Mouse (Mus musculus): ENCODE measurements around the gene Bhlhe41.

Gene Bhlhe41

DNA sequence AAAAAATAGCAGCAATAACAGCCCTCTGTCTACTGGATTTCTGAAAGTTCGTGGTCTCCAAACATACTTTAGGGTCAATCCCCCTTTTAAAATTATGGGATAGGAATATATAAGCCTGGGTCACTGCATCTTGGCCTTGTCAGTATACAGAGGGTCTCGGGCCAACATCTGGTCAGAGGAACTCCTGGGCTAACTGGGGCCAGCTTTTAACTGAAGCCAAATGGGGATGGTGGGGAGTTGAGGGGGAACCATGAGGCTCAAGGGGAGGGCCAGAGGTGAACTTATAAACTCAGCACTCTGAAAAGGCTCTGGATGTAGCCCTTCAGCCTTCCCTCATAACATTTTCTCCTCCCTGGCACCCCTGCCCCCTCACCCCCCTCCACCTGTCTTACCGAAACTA lies 1.8 kb upstream of the Bhlhe41 start:
- no peak for DNase-seq

- DNase-seq: peak; percentile 91 to 93
These were observed 811 bp upstream of the Bhlhe41 start for GRCm38 (mm10) chr6:145865886-145866851.

DNA sequence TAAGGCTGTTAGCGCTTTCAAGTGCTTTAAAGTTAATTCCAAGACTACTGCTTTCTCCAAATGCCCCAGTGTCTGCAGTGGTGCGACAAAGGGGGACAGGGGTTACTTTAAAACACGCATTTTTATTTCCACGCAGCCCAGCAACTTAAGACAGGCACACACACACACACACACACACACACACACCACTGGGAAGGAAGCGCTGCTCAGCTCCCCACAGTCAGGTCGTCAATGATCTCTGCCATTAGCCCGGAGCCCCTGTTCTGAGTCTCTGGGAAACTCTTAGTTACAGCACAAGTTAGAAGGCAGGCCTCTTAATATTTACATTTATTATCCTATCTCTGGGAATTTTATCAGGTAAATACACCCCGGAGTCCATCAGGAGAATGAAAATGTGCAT lies 1.2 kb downstream of the Bhlhe41 start:
- DNase-seq: peak in 1 of 2 experiments; percentile 55

DNA sequence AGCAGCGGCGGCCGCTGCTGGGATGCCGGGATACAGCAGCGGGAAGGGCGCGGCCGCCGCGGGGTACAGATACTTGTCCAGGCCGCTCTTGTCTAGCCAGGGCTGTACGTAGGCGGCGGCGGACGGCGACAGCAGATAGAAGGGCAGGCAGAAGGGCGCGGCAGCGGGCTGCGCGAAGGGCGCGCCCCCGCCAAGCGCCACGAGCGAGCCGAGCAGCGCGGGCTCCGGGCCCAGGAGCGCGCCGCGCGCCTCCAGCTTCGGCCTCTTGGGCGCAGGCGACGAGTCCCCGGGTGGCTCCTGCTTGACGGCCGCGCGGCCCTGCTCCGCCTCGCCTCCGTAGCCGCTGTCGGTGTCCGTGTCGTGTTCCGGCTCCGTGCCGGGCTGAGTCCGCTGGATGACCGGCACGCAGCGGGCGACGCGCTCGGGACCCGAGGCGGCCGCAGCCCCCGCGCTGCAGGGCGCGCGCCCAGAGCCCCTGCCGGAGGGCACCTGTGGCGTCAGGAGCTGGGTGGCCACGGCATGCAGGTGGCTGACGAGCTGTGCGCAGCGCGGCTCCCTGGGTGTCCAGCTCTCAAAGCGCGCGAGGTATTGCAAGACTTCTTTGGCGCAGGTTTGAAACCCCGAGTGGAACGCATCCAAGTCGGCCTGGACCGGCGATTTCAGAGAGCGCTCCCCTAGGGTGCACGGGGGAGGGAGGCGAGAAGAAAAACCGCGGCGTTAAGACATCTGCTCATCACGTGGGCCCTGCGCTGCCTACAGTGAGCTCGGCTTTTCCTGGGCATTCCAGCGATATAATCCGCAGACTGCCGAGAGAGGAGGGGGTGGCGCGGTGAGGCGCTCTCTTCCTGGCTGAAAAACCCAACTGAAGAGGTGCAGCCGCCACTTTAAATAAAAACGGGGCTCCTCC lies 2.0 kb downstream of the Bhlhe41 start:
- peak; percentile 86 to 88 for DNase-seq

- no peak for DNase-seq
These were observed 2.7 kb downstream of the Bhlhe41 start for GRCm38 (mm10) chr6:145862739-145863064.

GRCm38 (mm10) chr6:145862321-145862720 lies 3.0 kb downstream of the Bhlhe41 start:
- no peak for DNase-seq

DNA sequence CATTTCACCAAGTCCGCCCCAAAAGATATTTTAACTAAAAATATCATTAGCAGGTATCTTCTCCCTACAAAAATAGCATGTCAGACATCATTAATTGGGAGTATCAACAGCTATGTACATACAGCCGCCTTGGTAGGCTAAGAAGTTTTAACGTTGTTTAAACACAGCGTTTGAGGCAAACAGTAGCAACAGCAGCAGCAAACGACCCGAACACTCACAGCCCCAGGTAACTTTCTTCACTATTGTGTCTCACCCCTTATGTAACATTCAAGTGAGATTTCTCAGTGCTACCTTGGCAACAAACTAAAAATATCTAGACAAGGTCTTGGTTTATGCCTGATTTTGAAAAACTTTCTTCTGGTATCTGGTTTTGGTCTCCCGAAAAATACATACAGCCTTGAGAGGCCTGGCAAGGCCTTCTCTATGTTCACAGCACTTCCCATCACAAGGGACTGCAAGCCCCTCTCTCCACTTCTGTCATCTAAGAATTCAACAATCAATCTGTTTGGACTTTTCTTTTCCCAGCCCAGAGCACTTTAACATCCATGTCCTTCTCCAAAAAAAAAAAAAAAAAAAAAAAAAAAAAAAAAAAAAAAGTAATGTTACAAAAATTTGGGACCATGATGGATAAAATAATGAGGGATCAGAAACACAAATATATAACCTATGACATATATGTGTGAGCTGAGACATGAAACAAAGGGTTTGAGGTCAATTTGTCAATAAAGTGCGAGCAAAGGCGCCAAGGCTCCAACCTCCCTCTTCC lies 3.7 kb downstream of the Bhlhe41 start:
- no peak for DNase-seq

DNA sequence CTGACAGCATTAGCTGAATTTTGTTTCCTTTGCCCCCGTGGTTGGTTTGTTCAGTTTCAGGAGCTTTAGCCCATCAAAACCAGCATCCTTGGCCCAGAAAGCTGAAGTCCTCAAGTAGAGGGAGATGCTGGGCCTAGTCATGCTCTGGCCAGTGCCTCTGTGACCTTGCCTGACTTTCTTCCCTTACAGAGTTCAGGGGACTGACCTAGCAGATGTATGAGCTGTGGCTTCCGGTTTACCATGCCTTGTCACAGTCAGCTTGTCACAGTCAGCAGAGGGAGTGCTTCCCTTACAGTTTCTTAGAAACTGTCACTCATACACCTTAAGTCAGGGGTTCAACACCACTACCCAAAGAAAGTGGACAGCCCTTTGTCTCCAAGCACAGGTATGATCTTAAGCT lies 5.0 kb downstream of the Bhlhe41 start:
- no peak for DNase-seq

- no peak for DNase-seq
These were observed 6.9 kb downstream of the Bhlhe41 start for GRCm38 (mm10) chr6:145858414-145858813.

DNA sequence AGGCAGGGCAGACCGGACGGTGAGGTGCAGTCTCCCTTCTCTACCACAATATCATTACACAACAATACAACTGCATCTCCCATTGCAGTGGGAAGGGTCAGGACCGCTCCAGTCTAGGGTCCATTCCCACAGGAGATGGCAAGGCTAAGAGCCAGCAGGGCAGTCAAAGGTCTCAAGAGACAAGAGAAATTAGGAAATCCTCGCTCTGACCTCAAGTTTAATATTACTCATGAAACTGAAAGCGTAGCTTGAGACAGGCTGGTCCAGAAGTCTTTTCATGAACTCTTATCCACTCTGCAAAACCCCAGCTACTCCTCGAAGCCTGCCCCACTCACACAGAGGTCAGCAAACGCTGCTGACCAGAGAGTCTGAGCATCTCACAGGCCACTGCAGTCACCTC lies 7.9 kb downstream of the Bhlhe41 start:
- no peak for DNase-seq

DNA sequence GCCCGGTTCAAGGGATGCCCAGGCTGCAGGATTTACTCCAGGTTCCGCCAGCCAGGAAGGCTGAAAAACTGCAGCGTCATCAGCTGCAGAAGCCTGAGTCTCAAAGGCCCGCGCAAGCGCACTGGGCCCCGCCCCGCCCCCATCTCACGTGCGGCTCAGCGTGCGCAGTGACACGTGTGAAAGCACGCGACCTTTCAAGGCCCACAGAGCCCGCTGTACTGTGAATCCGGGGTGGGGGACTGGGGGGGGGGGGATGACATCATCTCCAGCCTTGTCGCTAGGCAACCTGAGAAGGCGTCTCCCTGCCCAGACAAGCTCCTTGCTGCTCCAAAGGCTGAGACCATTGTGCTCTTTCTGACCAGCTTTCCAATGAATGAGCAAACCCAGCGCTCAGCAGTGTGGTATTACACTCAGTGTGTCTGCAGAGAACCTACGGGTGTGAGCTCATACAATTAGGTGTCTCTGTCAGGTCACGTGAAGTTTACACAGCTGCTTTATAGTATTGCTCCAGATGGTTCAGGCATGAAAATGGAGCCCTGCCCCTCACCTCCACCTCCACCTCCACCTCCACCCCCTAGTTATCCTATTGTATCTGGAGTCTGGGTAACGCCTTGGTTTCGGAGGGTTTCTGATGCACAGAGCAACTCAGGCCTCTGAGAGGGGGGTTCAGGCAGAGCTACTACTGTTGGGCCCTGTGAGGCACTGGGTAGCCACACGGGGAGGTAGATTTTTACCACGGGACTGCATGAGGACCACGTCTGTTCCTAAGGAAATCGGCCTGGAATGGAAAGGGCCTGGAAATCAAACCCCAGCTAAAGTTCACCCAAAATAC lies 9.4 kb downstream of the Bhlhe41 start:
- DNase-seq: peak; percentile 98 to 99

- DNase-seq: peak; percentile 29 to 37
These were observed 10.6 kb downstream of the Bhlhe41 start for GRCm38 (mm10) chr6:145854756-145855155.

DNA sequence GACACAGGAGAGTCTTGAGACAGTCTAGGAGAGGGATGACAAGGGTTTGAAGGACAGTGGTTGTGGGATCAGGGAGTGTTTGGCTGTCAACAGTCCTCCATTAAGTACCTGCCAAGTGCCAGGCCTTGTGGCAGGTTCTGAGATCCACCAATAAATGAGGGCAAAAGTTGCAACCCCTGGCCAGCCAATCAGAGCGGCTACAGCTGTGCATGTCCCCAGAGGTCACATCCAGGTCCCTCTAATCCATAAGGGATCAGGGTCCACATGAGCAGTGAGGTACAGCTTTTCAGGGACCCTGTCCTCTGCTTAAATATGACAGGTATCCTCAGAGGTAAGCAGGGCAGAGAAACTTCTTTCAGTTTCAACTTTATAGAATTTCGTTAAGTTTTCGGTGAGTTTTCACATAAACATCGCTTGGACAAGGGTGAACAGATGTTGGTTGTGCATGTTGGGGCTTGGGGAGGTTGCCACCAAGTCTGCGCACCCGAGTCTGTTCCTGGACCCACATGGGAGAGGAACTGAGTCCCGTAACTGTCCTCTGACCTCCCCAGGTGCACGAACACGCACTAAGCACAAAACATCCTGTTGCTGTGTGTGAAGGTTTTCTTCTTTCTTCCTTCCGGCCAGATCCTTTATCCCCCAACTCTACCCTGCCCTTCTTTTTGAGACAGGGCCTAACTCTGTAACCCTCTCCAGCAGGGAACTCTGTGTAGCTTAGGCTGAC lies 11.8 kb downstream of the Bhlhe41 start:
- no peak for DNase-seq

DNA sequence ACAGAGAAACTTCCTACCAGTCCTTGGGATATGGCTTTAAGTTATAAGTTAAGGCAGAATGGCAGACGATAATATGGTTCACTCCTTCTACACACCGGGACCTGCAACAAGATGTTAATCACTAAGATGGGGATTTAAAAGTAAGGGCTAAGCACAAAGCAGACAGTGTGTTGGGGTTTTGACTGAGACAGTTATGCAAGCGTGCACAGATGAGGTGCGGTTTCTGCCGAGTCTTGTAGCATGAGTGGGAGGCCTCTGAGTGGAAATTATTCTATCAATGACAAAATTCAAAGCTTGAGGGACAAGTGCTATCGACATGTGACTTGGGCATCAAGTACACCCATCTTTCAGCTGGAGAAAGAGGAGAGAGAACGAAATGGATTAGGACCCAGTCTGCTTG lies 12.7 kb downstream of the Bhlhe41 start:
- DNase-seq: no peak

- DNase-seq: no peak
These were observed 13.4 kb downstream of the Bhlhe41 start for GRCm38 (mm10) chr6:145851956-145852355.

DNA sequence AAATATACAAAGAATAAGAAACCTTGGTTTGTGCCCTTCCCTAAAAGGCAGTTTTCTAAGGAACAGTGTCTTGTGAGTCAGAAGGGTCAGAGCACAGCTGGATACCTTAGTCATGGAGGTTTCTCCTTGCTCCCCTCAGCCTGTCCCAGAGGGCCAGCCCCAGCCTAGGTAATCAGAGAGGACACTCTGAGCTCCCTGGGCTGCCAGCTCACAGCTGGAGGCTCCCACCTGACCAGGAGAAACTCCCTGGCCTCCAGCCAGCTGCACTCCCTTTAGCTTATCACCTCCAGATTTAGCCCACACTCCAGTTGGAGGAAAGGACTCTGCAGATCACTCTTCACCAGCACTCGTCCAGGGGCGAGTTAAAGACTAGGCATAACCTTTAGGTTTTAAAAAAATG lies 14.6 kb downstream of the Bhlhe41 start:
- peak; percentile 72 to 82 for DNase-seq

GRCm38 (mm10) chr6:145847661-145848060 lies 17.7 kb downstream of the Bhlhe41 start:
- no peak for DNase-seq

- no peak for DNase-seq
These were observed 18.4 kb downstream of the Bhlhe41 start for GRCm38 (mm10) chr6:145846948-145847347.

- no peak for DNase-seq
These were observed 19.3 kb downstream of the Bhlhe41 start for GRCm38 (mm10) chr6:145846076-145846475.

DNA sequence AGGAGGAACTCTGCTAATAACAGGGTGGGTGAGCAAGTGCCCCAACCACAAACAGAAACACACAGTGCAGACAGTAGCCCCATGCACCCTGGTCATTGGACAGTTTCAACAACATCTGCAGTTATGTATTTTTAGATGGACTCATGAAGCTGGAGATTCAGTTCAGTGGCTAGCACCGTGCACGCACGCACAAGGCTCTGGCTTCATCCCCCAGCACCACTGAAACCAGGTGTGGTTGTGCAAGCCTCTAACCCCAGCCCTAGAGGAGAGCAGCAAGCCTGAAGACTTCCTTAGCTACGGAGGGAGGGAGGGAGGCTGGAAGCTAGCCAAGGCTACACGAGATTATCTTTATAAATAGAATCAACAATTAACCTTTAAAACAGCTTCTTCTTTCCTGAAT lies 19.7 kb downstream of the Bhlhe41 start:
- DNase-seq: no peak

GRCm38 (mm10) chr6:145835359-145835758 lies 30.0 kb downstream of the Bhlhe41 start:
- DNase-seq: no peak

Data from cerebellum, postnatal 25 days (tissue).